18 mouse cellular contexts compared by ENCODE assay signal in genomic region chr4:141211646-141212045, GRCm38 (mm10). TPM values are rescaled to one million over a fixed set of nuclear protein-coding genes. Genes with fewer than 3 reads are reported as not detected.
DNase-seq lines count a peak whose midpoint lies in the region.
"Had no signal": no experiment of that assay in that cellular context is flagged by ENCODE, and none has a peak within 500 bp of the region (broad histone marks: within the 10 kb centered on the region; RNA-seq: fewer than 3 reads in every experiment).

No protein-coding gene starts in this region.

- DNase-seq in gastrocnemius, postnatal 14 days: peak; percentile 0
- no peak for DNase-seq in gastrocnemius, adult 18-20 months (ENCODE audit: low spot score)
- peak; percentile 64 for DNase-seq in retina, postnatal 1 day
- no peak for DNase-seq in retina, embryonic 14.5 days (ENCODE audit: low spot score)
- peak; percentile 57 for DNase-seq in retina, postnatal 7 days (ENCODE audit: low read depth, low spot score)
- DNase-seq in left cerebral cortex, adult 9 months (ENCODE audit: low spot score in 2 of 2): no peak
- DNase-seq: adrenal gland, adult 2 months; adrenal gland, postnatal 10 days; adrenal gland, postnatal 25 days; cerebellum, adult 11 months; cerebellum, adult 18-20 months; cerebellum, adult 8-10 months; cerebellum, adult 9-11 months; cerebellum, postnatal 14 days; cerebellum, postnatal 36 days; embryo, embryonic 11 days had no signal

- intact Hi-C loops in gastrocnemius, postnatal 14 days (cut with DNase I; ENCODE audit: low total_unique reads): loop anchor here (10.0 kb wide), 1 partner anchor 67 kb away; the partner anchor contains the start of gene Fbxo42

RNA-seq across cellular contexts. Expression of gene Rsg1, which starts 2.1 kb away (rescaled TPM):
- total RNA-seq in gastrocnemius, postnatal 14 days (2021): under 1 TPM; 0.21 to 0.38 TPM
- total RNA-seq in gastrocnemius, adult 18-20 months (2021): under 1 TPM in 1 of 2 experiments, not detected in 1; 0.31 TPM

RNA-seq across cellular contexts. Expression of gene Arhgef19, which starts 27.7 kb away (rescaled TPM):
- total RNA-seq in gastrocnemius, postnatal 14 days (2021): 1 to 10 TPM; 1.3 to 1.4 TPM
- total RNA-seq in gastrocnemius, adult 18-20 months (2021): under 1 TPM; 0.32 to 0.33 TPM
- total RNA-seq: common myeloid progenitor, adult 5-6 weeks; MEL had no signal

Comparison
In these comparisons a context has a peak if more than half of its experiments do, and no peak if none do; other contexts are left out.
1. DNase-seq: peak in gastrocnemius, postnatal 14 days (single experiment), retina, postnatal 1 day (single experiment) and retina, postnatal 7 days (single experiment); none in gastrocnemius, adult 18-20 months (single experiment), retina, embryonic 14.5 days (single experiment) and left cerebral cortex, adult 9 months (0 of 2).